Comparison of ENCODE assay signal across 11 mouse cellular contexts in genomic region chr15:40168140-40168688, GRCm38 (mm10). TPM values are rescaled to one million over a fixed set of nuclear protein-coding genes. Genes with fewer than 3 reads are reported as not detected.
DNase-seq lines count a peak whose midpoint lies in the region; ATAC-seq lines count a peak whose summit lies in the region.
"Had no signal": no experiment of that assay in that cellular context is flagged by ENCODE, and none has a peak within 500 bp of the region (broad histone marks: within the 10 kb centered on the region; RNA-seq: fewer than 3 reads in every experiment).

No protein-coding gene starts in this region.

- no peaks in the 10 kb centered on the region for H3K27me3 ChIP-seq in heart, embryonic 10.5 days (ENCODE audit: insufficient read depth, poor library complexity, severe bottlenecking)
- H3K27me3 ChIP-seq in embryonic facial prominence, embryonic 12.5 days, result no peaks in the 10 kb centered on the region; the same call in 1 of the 2 replicates
- H3K27me3 ChIP-seq in hindbrain, embryonic 15.5 days, result no peaks in the 10 kb centered on the region
- H3K27me3 ChIP-seq: Patski had no signal

- ATAC-seq in embryonic facial prominence, embryonic 12.5 days (ENCODE audit: insufficient number of reproducible peaks, insufficient read depth, low FRiP score, low TSS enrichment), result no peak
- peak; percentile 51; the same call in 1 of the 2 replicates for ATAC-seq in hindbrain, embryonic 15.5 days (ENCODE audit: low FRiP score, low read depth)
- ATAC-seq in inflammation-experienced regulatory T-cells, adult 6 months, result no peak
- ATAC-seq: Patski had no signal

- H3K36me3 ChIP-seq in heart, embryonic 10.5 days, result no peaks in the 10 kb centered on the region
- no peaks in the 10 kb centered on the region for H3K36me3 ChIP-seq in embryonic facial prominence, embryonic 12.5 days
- H3K36me3 ChIP-seq in hindbrain, embryonic 15.5 days, result no peaks in the 10 kb centered on the region

- no peak for DNase-seq in heart, embryonic 10.5 days (ENCODE audit: low spot score)
- DNase-seq in heart, adult 11 months, result no peak
- DNase-seq in lung, postnatal 10 days, result peak; percentile 62
- DNase-seq in frontal cortex, postnatal 14 days (ENCODE audit: low spot score in 2 of 2), result no peak
- no peak for DNase-seq in urinary bladder, adult 2 months (ENCODE audit: low spot score)

- peak overlapping the region; percentile 16; the same call in 1 of the 2 replicates for H3K4me2 ChIP-seq in embryonic facial prominence, embryonic 12.5 days (replicated peaks)
- peak overlapping the region; percentile 30 for H3K4me2 ChIP-seq in hindbrain, embryonic 15.5 days

- peaks cover 7% of the 10 kb centered on the region for H3K4me1 ChIP-seq in heart, embryonic 10.5 days
- H3K4me1 ChIP-seq in embryonic facial prominence, embryonic 12.5 days, result peaks cover 12% of the 10 kb centered on the region; the same call in 1 of the 2 replicates
- peaks cover 16% of the 10 kb centered on the region for H3K4me1 ChIP-seq in hindbrain, embryonic 15.5 days (replicated peaks)

- H3K9me3 ChIP-seq in heart, embryonic 10.5 days, result no peaks in the 10 kb centered on the region
- H3K9me3 ChIP-seq in embryonic facial prominence, embryonic 12.5 days, result no peaks in the 10 kb centered on the region
- no peaks in the 10 kb centered on the region for H3K9me3 ChIP-seq in hindbrain, embryonic 15.5 days

- no peak overlapping the region for H3K9ac ChIP-seq in embryonic facial prominence, embryonic 12.5 days
- H3K9ac ChIP-seq in hindbrain, embryonic 15.5 days, result no peak overlapping the region

- WGBS in heart, embryonic 10.5 days, result 57% methylated on average over 10 of the region's 10 CpGs
- WGBS in embryonic facial prominence, embryonic 12.5 days, result 46% methylated on average over 10 of the region's 10 CpGs
- WGBS in hindbrain, embryonic 15.5 days, result 59% methylated on average over 10 of the region's 10 CpGs

- no peak overlapping the region for H3K4me3 ChIP-seq in heart, embryonic 10.5 days
- no peak overlapping the region for H3K4me3 ChIP-seq in embryonic facial prominence, embryonic 12.5 days
- no peak overlapping the region for H3K4me3 ChIP-seq in hindbrain, embryonic 15.5 days

- peak overlapping the region; percentile 59; the same call in 1 of the 2 replicates for H3K27ac ChIP-seq in heart, embryonic 10.5 days
- no peak overlapping the region for H3K27ac ChIP-seq in embryonic facial prominence, embryonic 12.5 days
- peak overlapping the region; percentile 16; the same call in 1 of the 2 replicates for H3K27ac ChIP-seq in hindbrain, embryonic 15.5 days (replicated peaks)

RNA-seq across cellular contexts. Expression of gene 9330182O14Rik, which starts 34.0 kb away (rescaled TPM):
- not detected in 2 replicates for polyA plus RNA-seq in heart, embryonic 10.5 days (2016; fragmentation: Nextera tagmentation; extraction: Ambion mirVana)
- polyA plus RNA-seq in embryonic facial prominence, embryonic 12.5 days (2016; fragmentation: Nextera tagmentation; extraction: Ambion mirVana), result not detected in 2 replicates
- not detected in 2 replicates for polyA plus RNA-seq in hindbrain, embryonic 15.5 days (2015; fragmentation: Nextera tagmentation; extraction: Ambion mirVana)
- polyA plus RNA-seq in urinary bladder, adult 2 months (2012; rRNA removed), result not detected in 2 replicates
- polyA plus RNA-seq in inflammation-experienced regulatory T-cells, adult 6 months (2017; shearing (Covaris generic)), result not detected
- polyA plus RNA-seq: cortical plate, adult 2 months; limb, embryonic 11.5 days; Patski had no signal
